Mouse (Mus musculus) neutrophil, adult 5-6 weeks (primary cell): Measurements from ENCODE around the gene Naa30. TPM values are rescaled to one million over a fixed set of nuclear protein-coding genes. Genes with fewer than 3 reads are reported as not detected.
"Not testable (repeated sequence)": the region's sequence is repeated elsewhere in the genome, so short reads cannot be mapped to it uniquely, and the experiment has no call there.

Experiments used
- ATAC-seq: fragments of 151-379, 151-347 bp; 2 replicates; pipeline ENCODE4 v1.8.0; 2017; ENCODE audit warnings: mild to moderate bottlenecking, moderate TSS enrichment; ENCODE audit not compliant: insufficient number of reproducible peaks, poor library complexity, low FRiP score, severe bottlenecking; ENCODE audit errors: extremely low read depth
- total RNA-seq: library from RNA; stranded (forward); fragments of 200-1000 nt; gene quantifications from 2 replicates; pipeline ENCODE4 v1.2.3, GENCODE M21; 2017

Gene Naa30
- 62.3 and 63.4 TPM in 2 replicates for total RNA-seq

- peak; percentile 99 for ATAC-seq
Observed at GRCm38 (mm10) chr14:49171867-49172581, at the start of gene Naa30. Gene Naa30 (plus strand): TSS chr14:49172226.

- ATAC-seq: no peak
Observed at GRCm38 (mm10) chr14:49127162-49127779, 44.8 kb upstream of the Naa30 start.

DNA sequence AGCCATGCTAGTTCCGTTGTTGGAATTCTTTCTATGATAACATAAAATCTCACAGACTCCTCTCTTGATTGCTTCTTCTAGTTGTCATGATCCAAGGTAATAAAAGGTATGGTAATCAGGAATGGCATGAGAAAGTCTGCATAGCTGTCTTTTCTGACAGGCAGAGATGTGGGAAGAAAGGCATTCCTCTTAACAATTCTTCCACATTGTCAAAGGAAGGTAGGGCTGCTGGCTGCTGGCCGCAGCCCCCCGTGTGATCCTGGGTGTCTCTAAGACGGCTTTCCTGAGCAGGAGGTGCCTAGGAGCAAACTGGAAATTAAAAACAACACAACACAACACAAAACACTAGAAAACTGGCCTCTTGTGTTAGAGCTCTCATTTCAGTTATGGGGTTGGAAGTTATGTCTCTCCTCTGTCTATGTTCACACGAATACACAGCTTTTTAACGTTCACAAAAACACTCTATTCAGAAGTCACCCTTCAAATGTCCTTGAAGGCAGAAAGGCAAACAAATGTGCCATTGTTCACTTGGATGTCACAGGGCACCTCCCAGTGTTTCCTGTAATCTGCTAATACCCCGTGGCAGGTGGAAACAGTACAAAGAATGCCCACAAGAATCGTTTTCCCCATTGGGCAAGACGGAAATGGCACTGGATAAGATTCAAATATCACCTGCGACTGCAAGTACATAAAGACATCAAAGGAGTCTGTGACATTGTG, 43.3 kb upstream of the Naa30 start:
- no peak for ATAC-seq

DNA sequence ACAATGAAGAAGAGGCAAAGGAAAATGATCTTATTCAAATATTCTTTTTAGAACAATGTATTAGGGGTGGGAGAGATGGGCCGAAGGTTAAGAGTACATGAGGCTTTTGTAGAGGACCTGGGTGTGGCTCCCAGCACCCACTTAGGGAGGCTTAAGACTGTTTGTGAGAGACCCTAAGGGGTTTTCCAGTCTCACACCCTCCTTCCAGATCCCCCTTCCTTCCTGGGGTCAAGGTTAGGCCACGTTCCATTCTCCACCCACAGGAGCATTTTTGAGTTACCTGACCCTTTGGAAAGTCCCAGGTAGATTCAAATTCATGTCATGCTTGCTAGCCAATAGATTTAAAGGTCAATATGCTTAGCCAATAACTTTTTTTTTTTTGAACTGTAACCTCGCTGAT, 39.6 kb upstream of the Naa30 start:
- no peak for ATAC-seq

- no peak for ATAC-seq
Observed at GRCm38 (mm10) chr14:49138171-49138570, 33.9 kb upstream of the Naa30 start.

- ATAC-seq: no peak
Observed at GRCm38 (mm10) chr14:49140756-49141155, 31.3 kb upstream of the Naa30 start.

- peak; percentile 83 for ATAC-seq
Observed at GRCm38 (mm10) chr14:49153801-49154200, 18.2 kb upstream of the Naa30 start.

DNA sequence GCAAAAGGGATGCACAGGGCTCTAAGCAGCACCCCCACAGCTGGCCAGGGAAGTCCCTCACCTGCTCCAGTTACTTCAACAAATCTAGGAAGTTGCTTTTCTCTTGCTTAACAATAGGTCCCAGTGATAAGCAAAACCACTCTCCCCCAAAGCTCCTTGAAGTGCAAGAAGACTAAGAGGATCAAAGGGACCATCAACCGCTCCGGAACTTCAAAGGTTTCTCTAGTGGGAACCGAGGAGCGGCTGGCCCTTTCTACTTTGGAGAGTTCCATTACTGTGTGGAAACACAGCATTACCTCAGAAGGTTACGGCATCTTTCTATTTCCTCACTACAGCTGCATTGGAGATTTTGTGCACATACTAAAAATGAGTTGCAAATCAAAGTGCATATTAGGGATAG, 16.5 kb upstream of the Naa30 start:
- ATAC-seq: no peak

DNA sequence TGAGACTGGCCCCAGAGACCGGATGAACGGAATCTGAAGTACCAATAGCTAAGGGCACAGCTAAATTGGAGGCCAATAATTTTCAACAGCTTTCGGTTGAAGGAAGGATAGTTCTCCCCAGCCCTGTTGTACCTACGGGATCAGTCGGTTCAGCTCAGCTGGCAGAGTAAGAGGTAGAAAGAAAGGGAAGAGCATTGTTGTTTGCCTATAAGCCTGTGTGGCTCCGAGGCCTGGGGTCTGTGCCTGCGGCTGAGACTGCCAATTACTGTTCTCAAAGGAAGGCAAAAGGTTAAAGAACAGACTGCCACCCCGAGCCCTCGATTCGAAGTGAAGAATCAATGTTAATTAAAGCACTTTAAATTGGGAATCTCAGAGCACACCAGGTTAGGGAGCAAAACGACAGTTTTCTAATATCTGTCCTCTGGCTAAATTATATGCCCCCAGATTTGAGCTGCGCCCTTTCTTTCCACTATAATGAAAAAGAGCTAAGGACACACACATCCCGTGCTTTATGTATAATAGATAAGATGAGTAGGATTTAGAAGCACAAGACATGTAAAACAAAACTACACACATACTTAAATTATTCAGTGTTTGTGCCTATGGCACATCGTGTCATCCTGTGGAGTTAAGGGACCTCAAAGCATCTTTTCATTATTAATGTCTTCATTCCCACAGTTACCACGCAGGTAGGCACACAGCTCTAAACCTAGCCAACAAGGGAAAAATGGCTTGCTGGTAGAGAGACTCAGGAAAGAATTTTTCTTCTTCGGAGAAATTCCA, 13.7 kb upstream of the Naa30 start:
- no peak for ATAC-seq

- no peak for ATAC-seq
Observed at GRCm38 (mm10) chr14:49171286-49171685, 740 bp upstream of the Naa30 start.

DNA sequence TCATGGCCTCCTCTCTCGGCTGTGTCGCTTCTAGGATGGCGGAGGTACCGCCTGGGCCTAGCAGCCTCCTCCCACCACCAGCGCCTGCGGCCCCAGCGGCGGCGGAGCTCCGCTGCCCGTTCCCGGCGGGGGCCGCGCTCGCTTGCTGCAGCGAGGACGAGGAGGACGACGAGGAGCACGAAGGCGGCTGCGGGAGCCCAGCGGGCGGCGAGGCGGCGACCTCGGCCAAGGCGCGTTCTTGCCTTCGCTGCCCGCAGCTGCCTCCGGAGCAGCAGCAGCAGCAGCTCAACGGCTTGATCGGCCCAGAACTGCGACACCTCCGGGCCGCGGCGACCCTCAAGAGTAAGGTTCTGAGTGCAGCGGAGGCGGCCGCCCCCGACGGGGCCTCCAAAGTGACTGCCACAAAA, 559 bp downstream of the Naa30 start:
- ATAC-seq: peak; percentile 46

DNA sequence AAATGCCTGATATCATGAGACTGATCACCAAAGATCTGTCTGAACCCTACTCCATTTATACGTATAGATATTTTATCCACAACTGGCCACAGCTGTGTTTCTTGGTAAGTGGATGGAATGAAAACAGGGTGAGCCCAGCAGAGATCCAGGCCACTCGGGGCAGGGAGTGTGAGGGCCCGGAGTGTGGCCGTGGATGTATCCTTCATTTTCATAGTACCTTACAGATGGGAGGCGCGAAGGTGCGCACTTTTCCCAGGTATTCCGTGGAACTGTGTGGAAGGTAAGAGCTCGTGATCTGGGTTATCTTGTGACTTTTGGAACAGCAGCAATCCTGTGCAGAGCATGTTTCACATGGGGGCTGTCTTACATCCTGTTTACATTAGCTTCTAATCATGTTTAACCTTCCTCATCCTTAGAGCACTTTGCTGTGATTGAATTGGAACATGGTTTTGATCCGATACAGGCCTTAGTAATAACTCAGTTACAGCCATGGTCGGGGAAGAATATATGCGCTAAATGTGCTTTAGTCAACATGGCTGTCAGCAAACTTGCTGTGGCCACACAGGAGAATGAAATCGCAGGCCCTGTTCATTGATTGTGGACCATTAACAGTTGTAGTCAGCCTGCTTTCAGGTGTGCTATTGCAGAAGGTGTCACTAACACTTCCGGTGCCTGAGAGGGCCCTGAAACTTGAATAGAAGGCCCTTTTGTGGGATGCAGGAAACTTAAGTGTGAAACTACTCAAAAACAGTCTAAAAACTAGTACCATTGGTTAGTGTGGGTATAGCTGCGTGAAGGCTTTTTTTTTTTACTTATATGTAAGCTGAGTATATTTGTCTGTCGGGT, 1.5 kb downstream of the Naa30 start:
- no peak for ATAC-seq

GRCm38 (mm10) chr14:49179736-49180135, 7.7 kb downstream of the Naa30 start:
- no peak for ATAC-seq

DNA sequence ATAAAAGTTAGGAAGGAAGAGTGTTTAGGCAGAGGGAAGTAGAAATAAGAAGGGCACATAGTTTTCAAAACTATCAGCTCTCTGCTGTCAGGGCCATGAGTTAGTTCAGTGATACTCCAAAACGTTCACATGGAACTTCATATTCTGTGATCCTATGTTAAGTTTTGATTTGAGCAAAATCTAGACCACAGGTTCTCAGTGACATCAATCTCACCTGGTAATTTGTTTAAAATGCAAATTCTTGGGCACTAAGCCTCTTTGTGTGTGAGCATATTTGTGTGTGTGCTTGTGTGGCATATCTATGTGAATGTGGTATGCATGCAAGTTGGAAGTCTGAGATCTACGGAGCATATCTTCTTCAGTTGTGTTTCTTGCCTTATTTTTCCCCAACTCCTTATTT, 14.2 kb downstream of the Naa30 start:
- ATAC-seq: no peak

DNA sequence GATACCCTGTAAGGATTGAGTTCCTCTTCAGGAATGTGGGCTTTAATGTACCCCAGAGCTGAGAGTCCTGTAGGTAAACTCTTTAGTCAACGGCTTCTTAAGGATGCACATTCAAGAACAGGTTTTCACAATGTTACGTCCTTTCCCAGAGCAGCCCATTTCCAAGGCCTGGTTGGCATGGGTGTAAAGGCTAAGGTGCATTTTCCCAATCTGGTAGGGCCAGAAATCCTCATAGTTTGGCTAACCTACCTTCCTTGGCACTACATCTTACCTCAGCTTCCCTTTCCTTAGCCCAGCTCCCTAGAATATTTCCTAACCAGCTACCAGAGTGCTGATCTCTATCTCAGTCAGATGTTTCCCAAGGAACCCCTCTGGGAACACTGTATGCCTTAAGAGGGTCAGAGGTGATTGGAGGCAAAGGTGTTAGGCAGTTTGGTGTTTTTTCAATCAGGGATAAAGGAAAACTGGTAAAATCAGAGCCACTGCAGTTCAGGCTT, 25.1 kb downstream of the Naa30 start:
- no peak for ATAC-seq

DNA sequence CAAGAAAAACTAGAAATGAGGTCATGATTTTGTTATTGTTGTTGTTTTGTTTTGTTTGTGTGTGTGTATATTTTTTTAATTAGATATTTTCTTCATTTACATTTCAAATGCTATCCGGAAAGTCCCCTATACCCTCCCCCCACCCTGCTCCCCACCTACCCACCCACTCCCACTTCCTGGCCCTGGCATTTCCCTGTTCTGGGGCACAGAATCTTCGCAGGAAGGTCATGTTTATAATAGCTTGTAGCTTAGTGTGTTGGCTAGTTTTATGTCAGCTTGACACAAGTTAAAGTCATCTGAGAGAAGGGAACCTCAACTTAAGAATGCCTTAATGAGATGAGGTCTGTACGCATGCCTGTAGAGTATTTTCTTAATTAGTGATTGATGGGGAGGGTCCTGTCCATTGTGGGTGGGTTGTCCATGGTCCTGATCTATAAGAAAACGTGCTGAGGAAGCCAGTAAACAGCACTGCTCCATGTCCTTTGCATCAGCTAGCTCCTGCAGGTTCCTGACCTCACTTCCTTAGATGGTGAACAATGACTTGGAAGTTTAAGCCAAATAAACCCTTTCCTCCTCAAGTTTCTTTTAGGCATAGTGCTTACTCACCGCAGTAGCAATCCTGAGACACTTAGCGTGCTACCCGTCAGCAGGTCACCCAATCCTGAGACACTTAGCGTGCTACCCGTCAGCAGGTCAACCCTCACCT, 29.2 kb downstream of the Naa30 start:
- no peak for ATAC-seq

DNA sequence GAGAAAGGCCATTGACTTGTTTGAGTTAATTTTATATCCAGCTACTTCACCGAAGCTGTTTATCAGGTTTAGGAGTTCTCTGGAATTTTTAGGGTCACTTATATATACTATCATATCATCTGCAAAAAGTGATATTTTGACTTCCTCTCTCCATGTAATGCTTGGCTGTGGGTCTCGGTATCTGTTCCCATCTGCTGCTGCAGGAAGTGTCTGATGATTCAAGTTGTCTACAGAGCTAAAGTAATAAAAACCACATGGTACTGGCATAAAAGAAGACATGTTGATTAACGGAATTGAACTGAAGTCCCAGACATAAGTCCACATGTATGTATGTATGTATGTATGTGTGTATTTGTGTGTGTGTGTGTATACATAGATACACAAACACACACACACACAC, 38.2 kb downstream of the Naa30 start:
- ATAC-seq: not testable (repeated sequence)

DNA sequence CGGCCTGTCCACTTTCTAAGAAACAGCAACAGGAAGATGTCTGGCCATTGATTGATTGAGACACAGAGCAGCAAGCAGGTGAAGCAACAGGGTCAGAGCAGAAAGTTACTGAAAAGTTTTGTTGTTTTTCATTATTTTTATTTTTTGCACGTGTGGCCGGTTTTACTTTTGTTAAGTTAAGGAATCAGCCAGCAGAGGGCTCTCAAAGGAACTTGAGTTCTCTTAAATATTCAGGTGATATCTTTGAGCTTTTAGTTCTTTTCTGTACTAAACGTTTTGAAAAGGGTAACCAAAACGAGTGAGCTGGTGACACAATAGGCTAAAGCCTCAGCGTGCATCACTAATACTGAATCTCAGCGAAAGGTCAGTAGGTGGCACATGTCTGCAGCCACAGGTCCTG, 46.7 kb downstream of the Naa30 start:
- 0 out of 2 replicates have a peak, but pooled peaks have one; percentile 18 for ATAC-seq
